Comparison of ENCODE assay signal across 8 mouse cellular contexts in genomic region chr6:88840791-88841513, GRCm38 (mm10). TPM values are rescaled to one million over a fixed set of nuclear protein-coding genes. Genes with fewer than 3 reads are reported as not detected.
DNase-seq lines count a peak whose midpoint lies in the region; ATAC-seq and TF ChIP-seq lines count a peak whose summit lies in the region.

No protein-coding gene starts in this region.

- H3K9me3 ChIP-seq in CH12.LX (replicated peaks; ENCODE audit: low read length), result no peaks in the 10 kb centered on the region
- H3K9me3 ChIP-seq in forebrain, postnatal 0 days (ENCODE audit: low read length), result no peaks in the 10 kb centered on the region
- H3K9me3 ChIP-seq in liver, embryonic 16.5 days (replicated peaks; ENCODE audit: control insufficient read depth, low read length), result no peaks in the 10 kb centered on the region

- no peak for TF ChIP-seq POLR2A in CH12.LX (IDR thresholded peaks at IDR 0.05; ENCODE audit: low read depth, low read length)

- peak overlapping the region; percentile 74 for H3K9ac ChIP-seq in CH12.LX (ENCODE audit: insufficient read depth, low read depth)
- peak overlapping the region; percentile 76 for H3K9ac ChIP-seq in forebrain, postnatal 0 days
- peak overlapping the region; percentile 89 for H3K9ac ChIP-seq in liver, embryonic 16.5 days (ENCODE audit: low read depth, low read length)

- dilution Hi-C loops in CH12.LX (cut with MboI; ENCODE audit: extremely low pct_ligation_motif_present, extremely low pct_unique_long_range_greater_than_20kb, low sequenced_read_pairs), result no loop called here

- TF ChIP-seq RAD21 in CH12.LX (IDR thresholded peaks at IDR 0.05; ENCODE audit: low read depth, low read length), result no peak

- 59% methylated on average over 9 of the region's 9 CpGs for WGBS in forebrain, postnatal 0 days
- 49% methylated on average over 9 of the region's 9 CpGs for WGBS in liver, embryonic 16.5 days (ENCODE audit: insufficient replicate concordance)

- peaks cover 2% of the 10 kb centered on the region; the same call in 1 of the 2 replicates for H3K79me2 ChIP-seq in CH12.LX (replicated peaks; ENCODE audit: control insufficient read depth, extremely low read depth, insufficient read depth, poor library complexity, severe bottlenecking)

- TF ChIP-seq EP300 in CH12.LX (IDR thresholded peaks at IDR 0.05; ENCODE audit: low read length), result no peak

- peaks cover 3% of the 10 kb centered on the region for H3K27me3 ChIP-seq in CH12.LX (replicated peaks)
- no peaks in the 10 kb centered on the region for H3K27me3 ChIP-seq in forebrain, postnatal 0 days (ENCODE audit: insufficient read depth, low read length)
- H3K27me3 ChIP-seq in liver, embryonic 16.5 days (ENCODE audit: control insufficient read depth, insufficient read depth, low read depth, low read length), result no peaks in the 10 kb centered on the region

- peak; percentile 17 for DNase-seq in gastrocnemius, adult 2 months
- DNase-seq in gastrocnemius, postnatal 4 days (ENCODE audit: low spot score in 2 of 2), result no peak
- DNase-seq in CH12.LX (ENCODE audit: extremely low read depth), result no peak
- DNase-seq in forebrain, postnatal 0 days, result no peak
- DNase-seq in right cerebral cortex, adult 18-20 months, result no peak
- DNase-seq in adrenal gland, postnatal 14 days, result no peak
- DNase-seq in kidney, adult 11 months, result no peak

- peaks cover 17 to 29% of the 10 kb centered on the region in 2 experiments for H3K4me1 ChIP-seq in CH12.LX (ENCODE audit: control insufficient read depth in 1 of 2, insufficient read depth in 2 of 2)
- peaks cover 12% of the 10 kb centered on the region for H3K4me1 ChIP-seq in forebrain, postnatal 0 days (ENCODE audit: insufficient read depth)
- peaks cover 31% of the 10 kb centered on the region for H3K4me1 ChIP-seq in liver, embryonic 16.5 days (ENCODE audit: control insufficient read depth, low read depth, low read length)

- in situ Hi-C loops in CH12.LX (cut with MboI; ENCODE audit: low pct_ligation_motif_present, low pct_unique_long_range_greater_than_20kb, low sequenced_read_pairs), result no loop called here

- peaks cover 27 to 43% of the 10 kb centered on the region in 2 experiments for H3K36me3 ChIP-seq in CH12.LX (replicated peaks in 1 of 2; ENCODE audit: control insufficient read depth in 1 of 2, insufficient read depth in 1 of 2, low read length in 1 of 2)
- H3K36me3 ChIP-seq in forebrain, postnatal 0 days (ENCODE audit: insufficient read depth), result peaks cover 53% of the 10 kb centered on the region
- H3K36me3 ChIP-seq in liver, embryonic 16.5 days (ENCODE audit: control insufficient read depth, insufficient read depth), result peaks cover 37% of the 10 kb centered on the region

- TF ChIP-seq CTCF in gastrocnemius, adult 2 months (IDR thresholded peaks at IDR 0.05), result no peak
- no peak for TF ChIP-seq CTCF in CH12.LX (conservative IDR thresholded peaks at IDR 0.05 in 1 of 2, IDR thresholded peaks at IDR 0.05 in 1 of 2; ENCODE audit: low read depth in 2 of 2, low read length in 2 of 2)
- no peak for TF ChIP-seq CTCF in forebrain, postnatal 0 days (IDR thresholded peaks at IDR 0.05; ENCODE audit: low read depth)

- peak overlapping the region; percentile 90 for H3K4me2 ChIP-seq in CH12.LX (ENCODE audit: insufficient read depth, low read depth, poor library complexity, severe bottlenecking)
- H3K4me2 ChIP-seq in forebrain, postnatal 0 days (ENCODE audit: low read depth), result peak overlapping the region; percentile 81
- H3K4me2 ChIP-seq in liver, embryonic 16.5 days (ENCODE audit: low read depth, low read length), result peak overlapping the region; percentile 99

- peak overlapping the region; percentile 97 for H3K27ac ChIP-seq in gastrocnemius, adult 2 months
- peak overlapping the region; percentile 33 for H3K27ac ChIP-seq in CH12.LX (ENCODE audit: insufficient read depth, low read depth)
- H3K27ac ChIP-seq in forebrain, postnatal 0 days (ENCODE audit: low read depth, low read length), result peak overlapping the region; percentile 80
- H3K27ac ChIP-seq in liver, embryonic 16.5 days (ENCODE audit: low read length), result peak overlapping the region; percentile 98

- peak overlapping the region; percentile 93 for H3K4me3 ChIP-seq in gastrocnemius, adult 2 months
- H3K4me3 ChIP-seq in CH12.LX (replicated peaks in 1 of 3; ENCODE audit: low read depth in 2 of 3, low read length in 2 of 3, poor library complexity in 1 of 3), result peak overlapping the region; percentile 90 to 97 (median 92)
- H3K4me3 ChIP-seq in forebrain, postnatal 0 days (ENCODE audit: low read depth, low read length), result peak overlapping the region; percentile 77
- peak overlapping the region; percentile 77 for H3K4me3 ChIP-seq in liver, embryonic 16.5 days (ENCODE audit: low read depth, low read length)

- no peak for ATAC-seq in forebrain, postnatal 0 days
- no peak for ATAC-seq in liver, embryonic 16.5 days (ENCODE audit: low read depth)

- intact Hi-C loops in gastrocnemius, adult 2 months (cut with DNase I), result no loop called here

TF ChIP-seq in CH12.LX, 34 proteins besides CTCF, POLR2A, EP300 and RAD21:
- TF ChIP-seq TBP (conservative IDR thresholded peaks at IDR 0.05; ENCODE audit: low read depth, low read length) (no peak), ETS1 (conservative IDR thresholded peaks at IDR 0.05; ENCODE audit: low read depth, low read length) (no peak), MEF2A (IDR thresholded peaks at IDR 0.05; ENCODE audit: borderline replicate concordance, low read depth, low read length) (no peak), USF2 (conservative IDR thresholded peaks at IDR 0.05; ENCODE audit: low read depth, low read length) (no peak), TCF12 (IDR thresholded peaks at IDR 0.05; ENCODE audit: low read depth, low read length) (no peak), SIN3A (IDR thresholded peaks at IDR 0.05; ENCODE audit: low read length) (no peak), SMC3 (IDR thresholded peaks at IDR 0.05; ENCODE audit: low read depth, low read length) (no peak), RCOR1 (conservative IDR thresholded peaks at IDR 0.05; ENCODE audit: low read depth, low read length) (no peak), ZKSCAN1 (IDR thresholded peaks at IDR 0.05; ENCODE audit: borderline replicate concordance, low read depth, low read length) (no peak), MYC (IDR thresholded peaks at IDR 0.05; ENCODE audit: low read depth, low read length) (no peak), MAZ (IDR thresholded peaks at IDR 0.05; ENCODE audit: low read depth, low read length) (no peak), POLR2AphosphoS2 (IDR thresholded peaks at IDR 0.05; ENCODE audit: low read depth, low read length) (no peak), MAFK (IDR thresholded peaks at IDR 0.05; ENCODE audit: insufficient replicate concordance, low read length) (no peak), GABPA (IDR thresholded peaks at IDR 0.05; ENCODE audit: insufficient replicate concordance, low read depth, low read length) (no peak), JUN (IDR thresholded peaks at IDR 0.05; ENCODE audit: insufficient read depth, low read depth, low read length) (no peak), NRF1 (IDR thresholded peaks at IDR 0.05; ENCODE audit: low read depth, low read length) (no peak), CHD2 (IDR thresholded peaks at IDR 0.05; ENCODE audit: low read length) (no peak), CHD1 (IDR thresholded peaks at IDR 0.05; ENCODE audit: low read depth, low read length) (no peak)
TF ChIP-seq in CH12.LX: peak in this region for 0.

RNA-seq across cellular contexts. Expression of gene Abtb1, which starts 0.8 kb away (rescaled TPM):
- total RNA-seq in gastrocnemius, adult 2 months (2021), result 10 to 100 TPM; 16.9 to 22.7 TPM
- total RNA-seq in gastrocnemius, postnatal 4 days (2021), result 10 to 100 TPM; 18.8 to 20.1 TPM
- total RNA-seq in CH12.LX (2012; rRNA removed), result 11.2 and 18.4 TPM in 2 replicates
- total RNA-seq in CH12.LX (2014; rRNA removed), result 13.0 and 14.9 TPM in 2 replicates
- 17.8 and 20.8 TPM in 2 replicates for polyA plus RNA-seq in CH12.LX (2012; ENCODE audit: insufficient read length, low read depth)
- total RNA-seq in forebrain, postnatal 0 days (2014; rRNA removed), result 37.0 and 50.5 TPM in 2 replicates
- polyA plus RNA-seq in forebrain, postnatal 0 days (2015; fragmentation: Nextera tagmentation; extraction: Ambion mirVana), result 30.4 and 31.1 TPM in 2 replicates
- polyA plus RNA-seq in liver, embryonic 16.5 days (2015; fragmentation: Nextera tagmentation; extraction: Ambion mirVana), result 61.0 and 65.2 TPM in 2 replicates
- 22.7 and 30.5 TPM in 2 replicates for total RNA-seq in adrenal gland, postnatal 14 days (2021)

RNA-seq across cellular contexts. Expression of gene Podxl2, which starts 33.9 kb away (rescaled TPM):
- total RNA-seq in gastrocnemius, adult 2 months (2021), result 10 to 100 TPM; 48.5 to 55.1 TPM
- total RNA-seq in gastrocnemius, postnatal 4 days (2021), result 10 to 100 TPM; 73.0 to 75.8 TPM
- total RNA-seq in CH12.LX (2012; rRNA removed) (0.34 and 0.81 TPM in 2 replicates), CH12.LX (2014; rRNA removed) (0.57 and 0.93 TPM in 2 replicates)
- polyA plus RNA-seq in CH12.LX (2012; ENCODE audit: insufficient read length, low read depth), result 0.79 TPM in 1 of 2 replicates, not detected in the other
- 917 and 954 TPM in 2 replicates for total RNA-seq in forebrain, postnatal 0 days (2014; rRNA removed)
- 702 and 718 TPM in 2 replicates for polyA plus RNA-seq in forebrain, postnatal 0 days (2015; fragmentation: Nextera tagmentation; extraction: Ambion mirVana)
- 0.51 and 1.6 TPM in 2 replicates for polyA plus RNA-seq in liver, embryonic 16.5 days (2015; fragmentation: Nextera tagmentation; extraction: Ambion mirVana)
- total RNA-seq in adrenal gland, postnatal 14 days (2021), result 24.4 and 27.2 TPM in 2 replicates

RNA-seq across cellular contexts. Expression of gene Mcm2, which starts 57.6 kb away (rescaled TPM):
- 1 to 10 TPM; 6.6 to 7.5 TPM for total RNA-seq in gastrocnemius, adult 2 months (2021)
- 10 to 100 TPM; 37.2 to 44.3 TPM for total RNA-seq in gastrocnemius, postnatal 4 days (2021)
- 130 and 153 TPM in 2 replicates for total RNA-seq in CH12.LX (2012; rRNA removed)
- total RNA-seq in CH12.LX (2014; rRNA removed), result 146 and 148 TPM in 2 replicates
- 148 and 207 TPM in 2 replicates for polyA plus RNA-seq in CH12.LX (2012; ENCODE audit: insufficient read length, low read depth)
- 14.8 and 19.3 TPM in 2 replicates for total RNA-seq in forebrain, postnatal 0 days (2014; rRNA removed)
- polyA plus RNA-seq in forebrain, postnatal 0 days (2015; fragmentation: Nextera tagmentation; extraction: Ambion mirVana), result 14.1 and 14.9 TPM in 2 replicates
- 128 and 136 TPM in 2 replicates for polyA plus RNA-seq in liver, embryonic 16.5 days (2015; fragmentation: Nextera tagmentation; extraction: Ambion mirVana)
- total RNA-seq in adrenal gland, postnatal 14 days (2021), result 53.9 and 60.2 TPM in 2 replicates

Comparison
In these comparisons a context has a peak if more than half of its experiments do, and no peak if none do; other contexts are left out.
1. H3K27ac ChIP-seq: peak in every context shown above with its lines; median percentile 98 in liver, embryonic 16.5 days; 97 in gastrocnemius, adult 2 months; 80 in forebrain, postnatal 0 days; 33 in CH12.LX.
2. RNA of gene Podxl2, which starts 33.9 kb away (total RNA-seq): 917 to 954 TPM in forebrain, postnatal 0 days, 73.0 to 75.8 TPM in gastrocnemius, postnatal 4 days, 48.5 to 55.1 TPM in gastrocnemius, adult 2 months and 24.4 to 27.2 TPM in adrenal gland, postnatal 14 days; 0.34 to 0.93 TPM in CH12.LX; every median in the first group is over 10 times any median in the second.
3. Peak in every context shown above with its lines, with median percentiles within 50 percentile points of each other: H3K4me3 ChIP-seq, H3K4me2 ChIP-seq and H3K9ac ChIP-seq.